Mouse (Mus musculus) brown adipose tissue, adult 24 weeks (tissue): ENCODE results near the gene Celf1. TPM values are rescaled to one million over a fixed set of nuclear protein-coding genes. Genes with fewer than 3 reads are reported as not detected.
A peak's percentile ranks its signal among the peaks of the same experiment; 100 is the strongest.
"Not testable (repeated sequence)": the region's sequence is repeated elsewhere in the genome, so short reads cannot be mapped to it uniquely, and the experiment has no call there.

Experiments used
- H3K27ac ChIP-seq: fragments of 200-500 bp; replicated peaks from 2 replicates; pipeline ENCODE4 v1.5.1; 2012; ENCODE audit warnings: low read depth, mild to moderate bottlenecking, low read length
- H3K4me1 ChIP-seq: fragments of 200-500 bp; 2 replicates; pipeline ENCODE4 v1.6.1; 2012; ENCODE audit warnings: low read length, mixed read lengths; ENCODE audit not compliant: control insufficient read depth, insufficient read depth, insufficient read length
- H3K4me3 ChIP-seq: fragments of 200-500 bp; 2 replicates; pipeline ENCODE4 v1.5.1; 2012; ENCODE audit warnings: low read depth, mild to moderate bottlenecking, low read length, moderate library complexity; ENCODE audit not compliant: insufficient read depth
- polyA plus RNA-seq: library from polyadenylated mRNA; stranded (reverse); fragments of >200 nt; gene quantifications from 2 replicates; pipeline ENCODE4 v1.2.4, GENCODE M21; 2012; ENCODE audit not compliant: missing spikeins, insufficient read depth, insufficient read length

Gene Celf1
- polyA plus RNA-seq, 1 experiment = 48.6 TPM

DNA sequence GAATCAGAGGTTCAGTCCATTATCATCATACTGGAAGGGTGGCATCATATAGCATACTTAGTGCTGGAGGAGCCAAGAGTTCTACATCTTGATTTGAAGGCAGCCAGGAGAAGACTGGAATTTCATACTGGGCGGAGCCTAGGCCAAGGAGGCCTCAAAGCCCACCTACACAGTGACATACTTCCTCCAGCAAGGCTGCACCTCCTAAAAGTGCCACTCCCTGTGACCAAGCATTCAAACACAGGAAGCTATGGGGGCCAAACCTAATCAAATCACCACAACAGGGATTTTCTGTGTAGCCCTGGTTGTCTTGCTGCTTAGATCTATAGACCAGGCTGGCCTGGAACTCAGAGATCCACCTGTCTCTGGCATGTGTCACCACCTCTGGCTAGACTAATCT is 83.8 kb downstream of the Celf1 start:
- Histone ChIP-seq H3K4me3 (no peak overlapping the region), H3K27ac (no peak overlapping the region; the same call in 1 of the 2 replicates), H3K4me1 (no peaks in the 10 kb centered on the region)

- no peak overlapping the region for H3K4me3 ChIP-seq
- H3K27ac ChIP-seq = no peak overlapping the region
- no peaks in the 10 kb centered on the region for H3K4me1 ChIP-seq
Observed at GRCm38 (mm10) chr2:91025081-91025516, 84.9 kb downstream of the Celf1 start.

DNA sequence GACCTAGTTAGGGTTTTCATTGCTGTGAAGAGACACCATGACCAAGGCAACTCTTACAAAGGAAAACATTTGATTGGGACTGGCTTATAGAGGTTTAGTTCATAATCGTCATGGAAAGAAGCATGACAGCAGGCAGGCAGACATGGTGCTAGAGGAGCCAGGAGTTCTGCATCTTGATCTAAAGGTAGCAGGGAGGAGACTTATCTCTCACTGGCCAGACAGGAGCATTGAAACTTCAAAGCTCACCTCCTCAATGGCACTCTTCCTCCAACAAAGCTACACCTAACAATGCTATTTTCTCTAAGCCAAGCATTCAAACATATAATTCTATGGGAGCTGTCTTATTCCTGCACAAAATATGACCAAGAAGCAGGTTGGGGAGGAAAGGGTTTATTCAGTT is 86.3 kb downstream of the Celf1 start:
- Histone ChIP-seq H3K4me3 (no peak overlapping the region), H3K27ac (no peak overlapping the region), H3K4me1 (no peaks in the 10 kb centered on the region)

DNA sequence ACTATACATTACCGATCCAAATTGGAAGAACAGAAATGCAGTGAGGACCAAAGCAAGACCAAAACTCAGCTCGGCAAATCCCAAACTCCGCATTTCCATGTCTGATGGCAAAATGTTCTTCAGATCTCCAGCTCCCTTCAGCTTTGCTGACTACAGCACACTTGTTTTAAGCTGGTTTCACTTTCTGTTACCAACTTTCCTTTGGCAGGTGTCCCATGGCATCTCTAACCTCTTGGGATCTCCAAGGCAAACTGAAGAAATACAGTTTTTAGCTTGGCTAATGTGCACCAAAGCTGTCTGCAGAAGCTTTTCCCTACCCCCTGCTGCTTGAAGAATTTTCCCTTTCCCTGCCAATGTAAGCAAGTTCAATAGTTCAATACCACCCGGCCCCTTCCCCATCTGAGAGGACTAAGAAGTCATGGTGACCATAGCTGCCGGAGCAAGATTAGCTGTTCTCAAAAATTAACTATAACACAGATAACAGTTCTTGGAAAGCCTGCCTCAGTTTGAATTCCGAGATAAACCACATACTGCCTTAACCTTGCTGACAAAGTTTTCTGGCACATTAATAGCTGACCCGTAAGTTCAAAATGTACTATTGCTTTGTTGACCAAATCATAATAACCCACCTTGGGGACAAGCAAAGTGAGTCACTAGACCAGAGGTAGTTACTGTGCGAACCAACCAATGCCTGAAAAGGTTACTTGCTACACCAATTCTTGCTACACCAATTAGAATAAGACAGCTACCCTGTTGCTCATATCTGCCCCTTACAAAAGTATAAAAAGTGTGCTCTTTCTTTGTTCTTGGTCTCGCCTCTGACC is 87.4 kb downstream of the Celf1 start:
- H3K27ac ChIP-seq = no peak overlapping the region

GRCm38 (mm10) chr2:91031216-91031615 is 91.0 kb downstream of the Celf1 start:
- H3K4me1 ChIP-seq = no peaks in the 10 kb centered on the region
- H3K27ac ChIP-seq = no peak overlapping the region
- H3K4me3 ChIP-seq = no peak overlapping the region

More for the DNA sequence above, 87.4 kb downstream of the Celf1 start:
- H3K4me1 ChIP-seq = no peaks in the 10 kb centered on the region
- no peak overlapping the region for H3K4me3 ChIP-seq

GRCm38 (mm10) chr2:91033000-91033399 is 92.8 kb downstream of the Celf1 start:
- Histone ChIP-seq H3K27ac (no peak overlapping the region), H3K4me1 (no peaks in the 10 kb centered on the region), H3K4me3 (no peak overlapping the region)

GRCm38 (mm10) chr2:91035385-91035784 is 95.2 kb downstream of the Celf1 start, which contains the start of gene Rapsn:
Rapsn (plus strand) TSS chr2:91035620.
- H3K27ac ChIP-seq = no peak within 1 kb of the TSS
- no peaks in the 10 kb centered on the region for H3K4me1 ChIP-seq
- H3K4me3 ChIP-seq = no peak within 1 kb of the TSS

GRCm38 (mm10) chr2:91041786-91042185 is 101.6 kb downstream of the Celf1 start:
- H3K4me3 ChIP-seq = no peak overlapping the region
- H3K27ac ChIP-seq = no peak overlapping the region
- no peaks in the 10 kb centered on the region; the same call in 1 of the 2 replicates for H3K4me1 ChIP-seq

DNA sequence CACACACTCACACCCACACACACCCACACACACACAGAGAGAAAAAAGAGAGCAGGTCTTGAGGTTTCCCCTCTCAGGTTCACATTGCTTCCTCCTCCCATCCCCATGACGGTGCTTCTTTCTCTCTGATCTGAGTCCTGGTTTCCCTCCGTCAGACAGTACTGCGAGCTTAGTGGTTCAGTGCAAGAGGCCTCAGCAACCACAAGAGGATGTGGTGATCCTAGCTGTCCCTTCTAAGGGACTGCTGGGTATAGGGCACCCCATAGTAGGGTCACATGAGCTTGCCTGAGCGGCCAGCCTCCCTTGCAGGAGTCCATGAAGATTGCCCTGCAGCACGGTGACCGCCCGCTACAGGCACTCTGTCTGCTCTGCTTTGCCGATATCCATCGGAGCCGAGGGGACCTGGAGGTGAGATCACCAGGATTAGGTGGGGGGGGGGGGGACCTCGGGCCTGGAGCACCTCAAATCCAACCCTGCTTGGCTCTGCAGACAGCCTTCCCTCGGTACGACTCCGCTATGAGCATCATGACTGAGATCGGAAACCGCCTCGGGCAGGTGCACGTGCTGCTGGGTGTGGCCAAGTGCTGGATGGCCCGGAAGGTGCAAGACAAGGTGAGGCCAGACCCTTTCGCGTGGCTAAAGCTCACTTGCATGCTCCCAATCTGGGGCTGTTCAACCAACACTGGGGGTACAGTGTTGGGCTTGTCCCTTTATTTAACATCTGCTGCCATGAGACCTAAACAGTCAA is 102.6 kb downstream of the Celf1 start:
- H3K4me3 ChIP-seq = no peak overlapping the region
- no peaks in the 10 kb centered on the region; the same call in 1 of the 2 replicates for H3K4me1 ChIP-seq
- no peak overlapping the region for H3K27ac ChIP-seq

DNA sequence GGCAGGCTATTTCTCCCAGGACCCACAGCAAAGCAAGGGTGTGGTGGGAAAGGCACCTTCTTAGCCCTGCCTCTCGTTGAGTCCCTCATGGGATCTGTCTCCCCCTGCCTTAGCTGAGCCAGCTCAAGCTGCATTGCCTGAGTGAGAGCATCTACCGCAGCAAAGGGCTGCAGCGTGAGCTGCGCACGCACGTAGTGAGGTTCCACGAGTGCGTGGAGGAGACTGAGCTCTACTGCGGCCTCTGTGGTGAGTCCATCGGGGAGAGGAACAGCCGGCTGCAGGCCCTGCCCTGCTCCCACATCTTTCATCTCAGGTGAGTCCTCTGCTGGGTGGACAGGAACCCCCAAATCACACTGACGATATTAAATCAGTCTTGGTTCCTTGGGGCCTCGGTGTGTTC is 104.5 kb downstream of the Celf1 start:
- no peak overlapping the region for H3K4me3 ChIP-seq
- no peaks in the 10 kb centered on the region; the same call in 1 of the 2 replicates for H3K4me1 ChIP-seq
- H3K27ac ChIP-seq = no peak overlapping the region

- not testable (repeated sequence) for H3K27ac ChIP-seq, H3K4me3 ChIP-seq, H3K4me1 ChIP-seq
Observed at GRCm38 (mm10) chr2:91045805-91046204, 105.6 kb downstream of the Celf1 start.

GRCm38 (mm10) chr2:91047359-91047758 is 107.2 kb downstream of the Celf1 start:
- no peak overlapping the region for H3K27ac ChIP-seq
- H3K4me3 ChIP-seq = no peak overlapping the region
- H3K4me1 ChIP-seq = no peaks in the 10 kb centered on the region; the same call in 1 of the 2 replicates

- no peak overlapping the region for H3K4me3 ChIP-seq
- H3K4me1 ChIP-seq = no peaks in the 10 kb centered on the region
- no peak overlapping the region for H3K27ac ChIP-seq
Observed at GRCm38 (mm10) chr2:91051917-91052316, 111.7 kb downstream of the Celf1 start.

- no peaks in the 10 kb centered on the region for H3K4me1 ChIP-seq
- no peak overlapping the region for H3K27ac ChIP-seq
- H3K4me3 ChIP-seq = no peak overlapping the region
Observed at GRCm38 (mm10) chr2:91052752-91053151, 112.6 kb downstream of the Celf1 start.

GRCm38 (mm10) chr2:91053181-91053933 is 113.2 kb downstream of the Celf1 start:
- H3K4me1 ChIP-seq = no peaks in the 10 kb centered on the region
- H3K4me3 ChIP-seq = peak overlapping the region; percentile 64
- H3K27ac ChIP-seq = no peak overlapping the region
